Mouse (Mus musculus): ENCODE measurements around the gene Enah. TPM values are rescaled to one million over a fixed set of nuclear protein-coding genes. Genes with fewer than 3 reads are reported as not detected.

Gene Enah
- total and polyA plus RNA-seq, 2 experiments from 2014 or later: 13.2 to 77.9 TPM

DNA sequence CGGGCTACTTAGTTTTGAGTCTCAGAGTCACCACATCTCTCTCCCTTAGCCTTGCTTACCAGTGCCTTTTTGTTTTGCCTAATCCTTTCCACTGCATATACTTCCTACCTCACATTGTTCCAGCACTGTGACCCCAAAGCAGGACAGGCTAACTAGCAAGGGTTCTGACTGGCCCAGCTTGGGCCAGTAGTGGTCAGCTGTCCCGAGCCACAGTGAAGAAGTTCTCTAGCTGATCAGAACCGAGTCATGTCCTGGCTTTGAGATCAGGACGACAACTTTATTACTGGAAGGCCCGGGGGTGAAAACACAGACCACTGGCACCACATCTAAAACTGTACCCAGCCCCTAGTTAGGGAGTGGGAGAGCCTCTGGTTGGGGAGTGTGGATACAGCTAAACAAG lies 7.0 kb upstream of the Enah start:
- no peak for ATAC-seq (ENCODE audit: insufficient read depth, low read depth)
- Histone ChIP-seq H3K36me3 (replicated peaks; ENCODE audit: control insufficient read depth, insufficient read depth, low read length) (no peaks in the 10 kb centered on the region), H3K9ac (replicated peaks; ENCODE audit: low read depth, low read length) (no peak overlapping the region), H3K27ac (ENCODE audit: low read depth) (peak overlapping the region; percentile 81), H3K4me1 (ENCODE audit: control insufficient read depth, insufficient read depth) (peaks cover 41% of the 10 kb centered on the region), H3K27me3 (ENCODE audit: control insufficient read depth, insufficient read depth, low read length) (no peaks in the 10 kb centered on the region; the same call in 1 of the 2 replicates), H3K4me3 (ENCODE audit: low read depth, low read length) (no peak overlapping the region), H3K4me2 (ENCODE audit: low read depth, low read length) (no peak overlapping the region), H3K9me3 (replicated peaks; ENCODE audit: control insufficient read depth, low read length) (no peaks in the 10 kb centered on the region)
- TF ChIP-seq EP300 (IDR thresholded peaks at IDR 0.05; ENCODE audit: low read depth): no peak
- TF ChIP-seq CTCF (IDR thresholded peaks at IDR 0.05; ENCODE audit: low read depth): no peak
- WGBS: 80% methylated on average over 5 of the region's 5 CpGs
- DNase-seq (ENCODE audit: low spot score): no peak

DNA sequence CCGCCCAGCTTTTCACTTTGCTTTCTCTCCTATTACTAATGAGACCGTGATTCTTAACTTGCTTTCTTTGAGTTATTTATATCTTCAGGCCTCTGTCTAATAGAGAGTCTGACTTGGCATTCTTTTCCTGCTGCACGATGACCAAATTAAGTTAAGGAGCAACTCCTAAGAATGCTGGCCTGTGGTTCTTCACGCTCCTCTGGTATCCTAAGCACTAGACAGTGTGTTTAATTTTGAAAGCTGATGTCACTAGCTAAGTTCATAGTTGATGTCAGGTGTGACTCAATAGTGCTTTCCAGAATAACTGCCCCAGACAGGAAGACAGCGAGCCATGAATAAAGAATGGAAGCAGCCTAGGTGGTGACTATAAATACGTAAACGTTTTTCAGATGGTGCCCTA lies 6.3 kb upstream of the Enah start:
- Histone ChIP-seq H3K27ac (ENCODE audit: low read depth) (peak overlapping the region; percentile 81), H3K27me3 (ENCODE audit: control insufficient read depth, insufficient read depth, low read length) (no peaks in the 10 kb centered on the region; the same call in 1 of the 2 replicates), H3K4me1 (ENCODE audit: control insufficient read depth, insufficient read depth) (peaks cover 46% of the 10 kb centered on the region), H3K9ac (replicated peaks; ENCODE audit: low read depth, low read length) (no peak overlapping the region), H3K9me3 (replicated peaks; ENCODE audit: control insufficient read depth, low read length) (no peaks in the 10 kb centered on the region), H3K4me3 (ENCODE audit: low read depth, low read length) (no peak overlapping the region), H3K36me3 (replicated peaks; ENCODE audit: control insufficient read depth, insufficient read depth, low read length) (no peaks in the 10 kb centered on the region), H3K4me2 (ENCODE audit: low read depth, low read length) (no peak overlapping the region)
- ATAC-seq (ENCODE audit: insufficient read depth, low read depth) (peak; percentile 78), DNase-seq (ENCODE audit: low spot score) (peak; percentile 76)
- 21% methylated on average over 7 of the region's 7 CpGs for WGBS
- TF ChIP-seq CTCF (IDR thresholded peaks at IDR 0.05; ENCODE audit: low read depth): no peak
- no peak for TF ChIP-seq EP300 (IDR thresholded peaks at IDR 0.05; ENCODE audit: low read depth)

DNA sequence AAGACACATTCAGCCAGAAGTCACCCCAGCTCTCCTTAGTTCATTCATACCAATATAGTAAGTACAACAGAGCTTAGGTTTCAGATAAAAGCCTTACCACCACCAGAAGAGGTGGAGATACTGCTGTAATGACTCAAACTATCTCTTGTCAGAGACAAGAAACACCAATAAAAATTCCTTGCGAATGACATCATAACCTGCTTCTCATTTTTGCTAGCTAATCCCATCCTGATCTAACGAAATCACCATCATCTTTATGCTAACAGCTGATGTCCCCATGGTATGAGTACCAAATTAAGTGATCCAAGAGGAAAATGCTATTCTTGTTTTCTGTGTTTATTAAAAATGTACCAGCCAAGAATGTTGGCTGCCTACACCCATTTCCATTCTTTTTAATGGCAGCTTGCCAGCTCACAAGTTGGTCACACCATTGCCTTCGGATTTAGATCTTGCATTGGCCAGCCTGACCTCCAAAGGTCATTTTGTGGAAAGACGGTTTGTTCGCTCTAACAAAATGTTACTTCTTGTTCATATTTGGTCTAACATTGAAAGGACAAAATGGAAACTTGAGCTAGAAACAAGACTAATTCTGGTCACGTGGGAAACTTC lies 2.0 kb upstream of the Enah start:
- TF ChIP-seq EP300 (IDR thresholded peaks at IDR 0.05; ENCODE audit: low read depth) (no peak), CTCF (IDR thresholded peaks at IDR 0.05; ENCODE audit: low read depth) (no peak)
- Histone ChIP-seq H3K4me1 (ENCODE audit: control insufficient read depth, insufficient read depth) (peaks cover 26% of the 10 kb centered on the region), H3K9me3 (replicated peaks; ENCODE audit: control insufficient read depth, low read length) (no peaks in the 10 kb centered on the region), H3K27me3 (ENCODE audit: control insufficient read depth, insufficient read depth, low read length) (no peaks in the 10 kb centered on the region; the same call in 1 of the 2 replicates), H3K36me3 (replicated peaks; ENCODE audit: control insufficient read depth, insufficient read depth, low read length) (no peaks in the 10 kb centered on the region), H3K9ac (replicated peaks; ENCODE audit: low read depth, low read length) (no peak overlapping the region), H3K27ac (ENCODE audit: low read depth) (peak overlapping the region; percentile 94), H3K4me3 (ENCODE audit: low read depth, low read length) (no peak overlapping the region), H3K4me2 (ENCODE audit: low read depth, low read length) (0 out of 2 replicates have a peak overlapping the region, but pooled peaks have one; percentile 67)
- WGBS: 50% methylated on average over 6 of the region's 6 CpGs
- no peak for ATAC-seq (ENCODE audit: insufficient read depth, low read depth)
- DNase-seq (ENCODE audit: low spot score): no peak

DNA sequence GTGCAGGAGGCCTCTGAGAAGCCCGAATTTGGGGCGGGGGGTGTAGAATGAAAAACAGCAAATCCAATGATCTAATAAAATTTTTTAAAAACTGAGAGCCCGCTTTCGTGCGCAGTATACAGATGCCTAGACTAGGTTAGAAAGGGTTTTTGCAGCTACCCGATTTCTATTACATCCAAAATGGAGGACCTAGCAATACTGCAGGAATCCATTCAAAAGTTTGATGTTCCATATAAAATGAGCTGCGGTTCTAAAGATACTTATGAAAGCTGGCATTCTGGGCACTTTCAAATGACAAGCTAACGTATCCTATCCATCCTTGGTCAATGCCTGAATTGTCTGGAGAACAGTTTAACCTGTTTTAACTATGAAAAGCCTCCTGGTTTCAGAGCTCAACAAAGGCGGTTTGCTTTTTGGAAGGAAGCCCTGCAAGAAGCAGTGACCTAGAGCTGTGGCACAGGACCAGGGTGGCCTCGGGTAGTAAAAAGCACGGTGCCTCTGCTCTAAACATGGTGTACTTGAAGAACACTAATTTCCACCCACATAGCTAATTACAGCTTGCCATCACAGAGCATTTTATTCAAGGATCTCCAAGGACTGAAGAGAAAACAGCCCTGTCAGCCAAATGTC lies 1.2 kb upstream of the Enah start:
- peak overlapping the region; percentile 80; the same call in 1 of the 2 replicates for H3K9ac ChIP-seq (replicated peaks; ENCODE audit: low read depth, low read length)
- 31% methylated on average over 11 of the region's 11 CpGs for WGBS
- H3K36me3 ChIP-seq (replicated peaks; ENCODE audit: control insufficient read depth, insufficient read depth, low read length): no peaks in the 10 kb centered on the region
- DNase-seq (ENCODE audit: low spot score): no peak
- no peaks in the 10 kb centered on the region; the same call in 1 of the 2 replicates for H3K27me3 ChIP-seq (ENCODE audit: control insufficient read depth, insufficient read depth, low read length)
- no peak for ATAC-seq (ENCODE audit: insufficient read depth, low read depth)
- TF ChIP-seq CTCF (IDR thresholded peaks at IDR 0.05; ENCODE audit: low read depth): no peak
- no peak for TF ChIP-seq EP300 (IDR thresholded peaks at IDR 0.05; ENCODE audit: low read depth)
- no peaks in the 10 kb centered on the region for H3K9me3 ChIP-seq (replicated peaks; ENCODE audit: control insufficient read depth, low read length)
- peak overlapping the region; percentile 67 for H3K4me2 ChIP-seq (ENCODE audit: low read depth, low read length)
- peak overlapping the region; percentile 66 for H3K4me3 ChIP-seq (ENCODE audit: low read depth, low read length)
- peaks cover 21% of the 10 kb centered on the region for H3K4me1 ChIP-seq (ENCODE audit: control insufficient read depth, insufficient read depth)
- peak overlapping the region; percentile 94 for H3K27ac ChIP-seq (ENCODE audit: low read depth)

DNA sequence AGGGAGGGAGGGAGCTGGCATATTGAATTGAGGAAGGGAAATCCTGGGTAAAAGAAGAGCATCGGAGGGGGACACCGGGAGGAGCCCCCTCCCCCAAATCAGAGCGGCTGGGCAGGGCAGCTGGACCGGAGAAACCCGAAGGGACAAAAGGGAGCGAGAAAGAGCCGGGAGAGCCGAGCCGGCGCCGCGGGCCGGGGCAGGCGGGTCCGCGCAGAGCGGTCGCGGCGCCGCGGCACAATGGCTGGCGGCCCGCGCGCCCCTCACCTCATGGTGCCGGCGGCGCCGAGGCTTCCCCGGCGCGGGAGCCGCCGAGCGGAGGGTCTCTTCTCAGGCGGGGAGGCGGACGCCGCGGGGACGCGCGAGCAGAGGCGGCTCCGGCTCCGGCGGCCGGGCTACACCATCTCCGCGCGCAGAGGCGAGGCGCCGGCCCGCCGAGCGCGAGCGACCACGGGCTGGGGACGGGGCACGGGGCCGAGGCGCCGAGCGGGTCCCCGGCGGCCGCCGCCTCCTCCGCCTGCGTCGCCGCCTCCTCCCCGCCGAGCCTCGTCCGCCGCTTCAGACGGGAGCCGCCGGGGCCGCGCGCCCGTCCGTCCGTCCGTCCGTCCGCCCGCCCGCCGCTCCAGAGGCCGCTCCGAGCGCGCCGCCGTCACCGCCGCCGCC lies 394 bp downstream of the Enah start:
- Histone ChIP-seq H3K36me3 (replicated peaks; ENCODE audit: control insufficient read depth, insufficient read depth, low read length) (0 out of 2 replicates have a peak, but pooled peaks cover 3% of the 10 kb centered on the region), H3K27ac (ENCODE audit: low read depth) (peak overlapping the region; percentile 94), H3K9ac (replicated peaks; ENCODE audit: low read depth, low read length) (peak overlapping the region; percentile 80), H3K27me3 (ENCODE audit: control insufficient read depth, insufficient read depth, low read length) (no peaks in the 10 kb centered on the region; the same call in 1 of the 2 replicates), H3K4me1 (ENCODE audit: control insufficient read depth, insufficient read depth) (peaks cover 14% of the 10 kb centered on the region), H3K4me2 (ENCODE audit: low read depth, low read length) (peak overlapping the region; percentile 67), H3K4me3 (ENCODE audit: low read depth, low read length) (peak overlapping the region; percentile 66), H3K9me3 (replicated peaks; ENCODE audit: control insufficient read depth, low read length) (no peaks in the 10 kb centered on the region)
- TF ChIP-seq EP300 (IDR thresholded peaks at IDR 0.05; ENCODE audit: low read depth) (no peak), CTCF (IDR thresholded peaks at IDR 0.05; ENCODE audit: low read depth) (no peak)
- peak; percentile 45 for ATAC-seq (ENCODE audit: insufficient read depth, low read depth)
- DNase-seq (ENCODE audit: low spot score): no peak
- WGBS: 0% methylated on average over 36 of the region's 104 CpGs

Measured in heart, postnatal 0 days (tissue).